Mouse (Mus musculus) neural tube, embryonic 15.5 days (tissue): ENCODE measurements around the gene Ccdc102a. TPM values are rescaled to one million over a fixed set of nuclear protein-coding genes. Genes with fewer than 3 reads are reported as not detected.
A peak's percentile ranks its signal among the peaks of the same experiment; 100 is the strongest.

ENCODE experiments used
- ATAC-seq: fragments of 200-750 bp; cut with Nextera tagmentation; 2 replicates; pipeline ENCODE4 v1.8.0; 2017; ENCODE audit warnings: mild to moderate bottlenecking, moderate TSS enrichment, moderate library complexity; ENCODE audit not compliant: low FRiP score
- H3K27ac ChIP-seq: fragments of 300-500 bp; sonication (generic); replicated peaks from 2 replicates; pipeline ENCODE4 v1.5.1; 2015; ENCODE audit warnings: mild to moderate bottlenecking, inconsistent platforms
- H3K27me3 ChIP-seq: fragments of 300-500 bp; sonication (generic); replicated peaks from 2 replicates; pipeline ENCODE4 v1.6.1; 2015; ENCODE audit warnings: inconsistent platforms
- H3K36me3 ChIP-seq: fragments of 300-500 bp; sonication (generic); 2 replicates; pipeline ENCODE4 v1.6.1; 2015; ENCODE audit warnings: inconsistent platforms
- H3K4me1 ChIP-seq: fragments of 300-500 bp; sonication (generic); 2 replicates; pipeline ENCODE4 v1.6.1; 2015; ENCODE audit warnings: inconsistent platforms
- H3K4me2 ChIP-seq: fragments of 300-500 bp; sonication (generic); 2 replicates; pipeline ENCODE4 v1.6.1; 2015; ENCODE audit warnings: inconsistent platforms, mild to moderate bottlenecking, moderate library complexity
- H3K4me3 ChIP-seq: fragments of 300-500 bp; sonication (generic); replicated peaks from 2 replicates; pipeline ENCODE4 v1.5.1; 2015; ENCODE audit warnings: mild to moderate bottlenecking, inconsistent platforms
- H3K9ac ChIP-seq: fragments of 300-500 bp; sonication (generic); replicated peaks from 2 replicates; pipeline ENCODE4 v1.6.1; 2015; ENCODE audit warnings: mild to moderate bottlenecking, inconsistent platforms
- H3K9me3 ChIP-seq: fragments of 300-500 bp; sonication (generic); replicated peaks from 2 replicates; pipeline ENCODE4 v1.6.1; 2016; ENCODE audit warnings: inconsistent platforms
- WGBS: fragments of 180-500 bp; shearing (Covaris S2); methylation state at CpG from one replicate; pipeline ENCODE4 v1.1.7; 2015; ENCODE audit warnings: mixed read lengths; 5-methylcytosine and 5-hydroxymethylcytosine counted together
- polyA plus RNA-seq: library from polyadenylated mRNA; unstranded; fragments of >200 nt; fragmentation: Nextera tagmentation; extraction: Ambion mirVana; gene quantifications from 2 replicates; pipeline ENCODE4 v1.2.1, GENCODE M21; 2015

Ccdc102a gene
- polyA plus RNA-seq = 6.2 and 13.2 TPM in 2 replicates

DNA sequence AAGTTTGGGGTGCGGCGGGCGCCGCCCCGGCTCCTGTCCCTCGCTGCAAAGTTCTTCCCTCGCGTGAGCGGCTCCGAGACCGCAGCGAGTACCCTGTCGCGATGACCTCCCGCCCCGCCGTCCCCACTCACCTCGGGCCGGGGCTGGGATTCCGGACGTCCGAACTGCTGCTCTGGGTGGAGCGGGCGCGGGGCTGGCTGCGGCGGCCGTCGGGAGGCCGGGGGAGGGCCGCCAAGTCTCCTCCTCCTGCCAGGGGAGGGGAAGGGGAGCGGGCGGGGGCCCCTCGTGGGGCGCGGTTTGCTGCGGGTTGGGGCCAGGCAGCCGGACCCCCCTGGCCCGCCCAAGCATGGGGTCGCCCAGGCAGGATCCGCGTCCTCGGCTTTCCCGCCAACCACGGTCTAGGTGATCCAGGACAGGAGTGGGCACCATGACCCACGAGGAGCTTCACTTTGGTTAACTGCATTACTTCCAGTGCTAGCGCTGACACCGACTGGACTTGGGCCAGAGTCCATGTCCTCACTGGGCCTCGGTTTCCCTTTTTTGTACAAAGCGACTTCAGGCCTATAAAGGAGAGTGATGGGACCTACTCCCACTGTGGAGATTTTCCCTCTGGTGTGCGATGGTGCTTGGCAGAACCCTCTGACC, at the start of gene Ccdc102a:
TSS of gene Ccdc102a (minus strand) at position 248 of the 645 bp plus-strand sequence.
- Histone ChIP-seq H3K36me3 (no peaks in the 10 kb centered on the region), H3K4me2 (peak within 1 kb of the TSS; percentile 79), H3K27ac (peak within 1 kb of the TSS; percentile 59), H3K4me1 (peaks cover 48% of the 10 kb centered on the region), H3K9ac (peak within 1 kb of the TSS; percentile 48), H3K27me3 (peaks cover 28% of the 10 kb centered on the region), H3K9me3 (no peaks in the 10 kb centered on the region), H3K4me3 (peak within 1 kb of the TSS; percentile 52)
- peak; percentile 33; the same call in 1 of the 2 replicates for ATAC-seq
- 4% methylated on average over 31 of the region's 51 CpGs for whole genome bisulfite sequencing

DNA sequence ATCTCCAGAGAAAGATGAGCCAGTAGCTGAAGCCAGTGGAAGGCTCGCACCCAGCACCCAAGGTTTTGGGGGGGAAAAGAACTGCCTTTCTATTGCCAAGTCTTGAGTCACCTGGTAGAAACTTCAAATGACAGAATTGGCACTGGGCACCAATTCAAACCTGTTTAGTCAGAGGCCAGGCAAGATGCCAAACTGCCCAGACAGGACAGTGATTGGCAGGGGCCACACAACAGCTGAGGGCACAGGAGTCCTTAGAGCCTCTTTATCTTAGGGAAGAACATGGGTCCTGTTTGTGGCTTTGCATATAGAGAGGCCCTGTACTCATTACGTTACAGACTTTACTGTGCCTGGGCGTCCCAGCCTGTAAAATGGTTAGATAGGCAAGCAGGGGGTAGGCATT, 49.7 kb upstream of the Ccdc102a start:
- 64% methylated on average over 3 of the region's 3 CpGs for WGBS
- no peak overlapping the region for H3K4me2 ChIP-seq
- no peak overlapping the region for H3K4me3 ChIP-seq
- no peak for ATAC-seq
- H3K9me3 ChIP-seq = no peaks in the 10 kb centered on the region
- H3K27ac ChIP-seq = no peak overlapping the region
- no peak overlapping the region for H3K9ac ChIP-seq
- H3K36me3 ChIP-seq = no peaks in the 10 kb centered on the region
- H3K27me3 ChIP-seq = no peaks in the 10 kb centered on the region
- H3K4me1 ChIP-seq = no peaks in the 10 kb centered on the region

DNA sequence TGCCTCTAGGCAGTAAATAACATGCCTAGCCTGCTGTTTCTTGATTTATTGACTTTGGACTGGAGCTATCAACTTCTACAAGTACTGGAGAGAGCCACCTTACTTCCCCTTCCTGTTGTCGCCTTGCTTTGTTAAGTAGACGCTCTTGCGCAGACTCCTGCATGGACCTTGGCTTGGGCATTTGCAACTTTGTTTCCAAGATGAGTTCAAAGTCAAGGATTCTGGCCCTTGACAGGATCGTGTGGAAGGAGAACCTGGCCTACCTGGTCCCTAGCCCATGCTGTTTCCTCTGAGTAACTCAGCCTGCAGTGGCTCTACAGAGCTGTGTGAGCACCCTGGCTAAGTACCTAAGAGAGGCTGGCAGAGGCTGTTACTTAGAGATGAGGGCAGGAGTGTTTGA, 49.2 kb upstream of the Ccdc102a start:
- Histone ChIP-seq H3K9ac (no peak overlapping the region), H3K9me3 (no peaks in the 10 kb centered on the region), H3K4me2 (no peak overlapping the region), H3K36me3 (no peaks in the 10 kb centered on the region), H3K4me3 (no peak overlapping the region), H3K27me3 (no peaks in the 10 kb centered on the region), H3K27ac (no peak overlapping the region), H3K4me1 (no peaks in the 10 kb centered on the region)
- no peak for ATAC-seq
- WGBS = 76% methylated on average over 4 of the region's 4 CpGs

DNA sequence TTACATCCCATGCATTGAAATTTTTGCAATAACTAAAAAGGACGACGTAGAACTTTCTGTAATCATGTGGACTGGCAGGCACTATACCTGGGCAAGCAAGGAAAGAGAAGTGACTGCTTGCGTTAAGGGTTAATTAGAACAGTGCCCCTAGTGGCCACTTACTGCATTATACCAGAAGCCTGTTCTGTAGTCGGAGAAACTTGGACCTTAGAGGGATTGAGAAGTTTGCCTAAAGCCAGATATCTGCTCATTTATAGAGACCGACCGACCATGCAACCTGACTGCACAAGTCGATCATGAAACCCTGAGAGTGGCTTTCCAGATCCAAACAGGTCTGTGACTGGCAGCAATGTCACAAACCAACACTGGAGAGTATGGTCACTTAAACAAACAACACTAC, 48.7 kb upstream of the Ccdc102a start:
- Histone ChIP-seq H3K27ac (no peak overlapping the region), H3K9me3 (no peaks in the 10 kb centered on the region), H3K9ac (no peak overlapping the region), H3K4me1 (no peaks in the 10 kb centered on the region), H3K4me3 (no peak overlapping the region), H3K27me3 (no peaks in the 10 kb centered on the region), H3K36me3 (no peaks in the 10 kb centered on the region), H3K4me2 (no peak overlapping the region)
- WGBS = 23% methylated on average over 7 of the region's 7 CpGs
- ATAC-seq = no peak

DNA sequence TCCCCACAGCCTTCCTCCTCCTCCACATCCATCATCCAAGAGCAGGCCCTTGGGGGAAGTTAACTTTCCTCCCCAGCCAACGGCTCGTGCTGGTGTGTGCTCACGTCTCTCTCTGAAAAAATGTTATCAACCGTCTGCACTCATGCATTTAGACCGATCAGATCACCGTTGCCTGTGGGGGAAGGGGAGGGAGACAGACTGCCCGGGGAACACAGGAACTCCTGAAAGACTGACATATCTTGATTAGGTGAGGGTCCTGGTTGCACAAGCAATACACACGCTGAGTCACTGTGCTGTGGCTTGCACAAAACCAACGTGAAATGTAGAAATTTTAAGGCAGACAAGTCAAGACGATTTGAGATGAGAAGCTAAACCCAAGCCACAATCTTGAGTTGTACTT, 46.9 kb upstream of the Ccdc102a start:
- H3K4me3 ChIP-seq = no peak overlapping the region
- no peaks in the 10 kb centered on the region for H3K36me3 ChIP-seq
- no peak for ATAC-seq
- H3K27me3 ChIP-seq = no peaks in the 10 kb centered on the region
- 53% methylated on average over 10 of the region's 10 CpGs for whole genome bisulfite sequencing
- H3K4me2 ChIP-seq = no peak overlapping the region
- H3K27ac ChIP-seq = no peak overlapping the region
- no peaks in the 10 kb centered on the region for H3K9me3 ChIP-seq
- no peaks in the 10 kb centered on the region for H3K4me1 ChIP-seq
- H3K9ac ChIP-seq = no peak overlapping the region

DNA sequence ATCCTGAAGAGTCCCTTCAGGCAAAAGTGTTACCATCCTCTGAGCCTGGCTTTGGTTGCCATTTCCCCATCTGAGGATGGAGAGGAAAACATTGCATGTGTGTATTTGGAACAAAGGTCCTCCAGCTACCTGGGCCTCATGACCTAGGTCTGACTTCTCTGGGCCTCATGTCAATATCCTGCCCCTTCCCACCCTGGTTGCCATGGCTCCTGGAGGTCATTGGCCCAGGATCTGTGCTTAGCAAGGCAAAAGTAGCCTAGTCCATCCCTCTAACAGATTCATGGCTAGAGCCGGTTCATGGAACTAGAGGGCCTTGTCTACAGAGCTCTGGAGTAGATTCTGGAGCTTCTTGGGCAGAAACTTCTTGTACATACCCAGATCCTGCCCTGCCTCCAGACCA, 44.3 kb upstream of the Ccdc102a start:
- no peak overlapping the region for H3K4me2 ChIP-seq
- H3K9me3 ChIP-seq = no peaks in the 10 kb centered on the region
- H3K27me3 ChIP-seq = no peaks in the 10 kb centered on the region
- no peaks in the 10 kb centered on the region for H3K4me1 ChIP-seq
- H3K27ac ChIP-seq = no peak overlapping the region
- whole genome bisulfite sequencing = 79% methylated on average over 1 of the region's 1 CpGs
- H3K4me3 ChIP-seq = no peak overlapping the region
- no peak overlapping the region for H3K9ac ChIP-seq
- H3K36me3 ChIP-seq = no peaks in the 10 kb centered on the region
- no peak for ATAC-seq

DNA sequence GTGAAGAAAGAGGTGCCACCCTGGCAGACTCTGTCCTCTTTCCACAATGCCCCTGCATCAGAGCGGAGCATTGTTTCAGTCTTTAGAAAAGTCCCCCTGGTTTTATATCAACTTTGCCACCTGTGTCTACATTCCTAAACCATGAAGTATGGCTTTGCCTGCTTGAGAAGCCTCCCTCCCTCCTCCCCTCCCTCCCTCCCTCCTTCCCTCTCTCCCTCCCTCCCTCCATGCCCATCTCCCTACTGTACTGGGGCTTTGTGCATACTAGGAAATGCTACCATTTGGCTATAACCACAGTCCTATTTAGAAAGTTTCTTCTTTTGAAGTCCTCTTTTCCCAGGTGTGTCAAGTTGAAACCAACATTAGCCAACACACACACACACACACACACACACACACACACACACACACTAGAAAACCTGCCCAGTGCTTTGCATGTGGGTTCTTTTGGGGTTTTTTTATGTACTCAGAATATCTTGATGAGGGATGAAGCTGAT, 38.2 kb upstream of the Ccdc102a start:
- H3K4me1 ChIP-seq = peaks cover 10% of the 10 kb centered on the region
- no peaks in the 10 kb centered on the region for H3K36me3 ChIP-seq
- no peak overlapping the region for H3K27ac ChIP-seq
- WGBS = 96% methylated on average over 1 of the region's 1 CpGs
- H3K27me3 ChIP-seq = no peaks in the 10 kb centered on the region
- no peak overlapping the region for H3K9ac ChIP-seq
- ATAC-seq = no peak
- H3K9me3 ChIP-seq = no peaks in the 10 kb centered on the region
- no peak overlapping the region for H3K4me2 ChIP-seq
- no peak overlapping the region for H3K4me3 ChIP-seq

DNA sequence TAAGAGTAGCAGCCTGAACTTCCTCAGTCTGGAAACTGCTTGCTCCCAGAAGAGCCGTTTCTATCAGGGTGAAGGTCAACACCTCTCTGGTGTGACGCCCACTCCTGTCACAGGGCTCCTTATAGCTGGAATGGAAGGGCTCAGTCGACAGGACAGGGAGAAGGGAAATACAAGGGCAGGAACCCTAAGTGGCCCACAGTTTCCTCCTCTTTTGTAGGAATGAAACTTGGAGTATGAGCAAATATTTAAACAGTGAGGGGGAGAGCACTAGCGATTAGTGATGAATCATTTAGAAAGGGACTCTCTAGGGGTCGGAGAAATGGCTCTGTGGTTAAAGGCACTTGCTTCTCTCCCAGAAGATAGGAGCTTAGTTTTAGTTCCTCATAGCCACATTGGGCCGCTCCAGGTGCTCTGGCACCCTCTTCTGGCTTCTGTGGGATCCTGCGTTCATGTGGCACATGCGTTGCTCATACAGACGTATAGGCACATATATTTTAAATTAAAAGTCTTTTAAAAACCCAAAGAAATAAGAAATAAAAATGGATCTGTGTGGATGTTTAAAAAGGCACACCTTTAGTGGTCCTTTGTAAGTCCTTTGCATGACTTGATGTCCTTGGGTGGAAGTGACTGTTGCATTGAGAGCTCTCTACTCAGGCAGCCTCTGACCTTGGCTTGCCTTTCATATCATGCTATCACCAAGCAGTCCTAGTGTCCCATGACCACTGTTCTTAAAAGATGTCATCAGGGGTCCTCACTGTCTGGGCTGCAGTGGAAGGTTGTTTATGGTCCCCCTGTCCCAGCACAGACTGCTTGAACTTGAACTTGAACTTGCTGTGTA, 37.2 kb upstream of the Ccdc102a start:
- Histone ChIP-seq H3K4me2 (no peak overlapping the region), H3K9ac (no peak overlapping the region), H3K4me1 (peaks cover 10% of the 10 kb centered on the region), H3K36me3 (no peaks in the 10 kb centered on the region), H3K4me3 (no peak overlapping the region), H3K27me3 (no peaks in the 10 kb centered on the region), H3K9me3 (no peaks in the 10 kb centered on the region), H3K27ac (no peak overlapping the region)
- no peak for ATAC-seq
- WGBS = 40% methylated on average over 9 of the region's 9 CpGs

DNA sequence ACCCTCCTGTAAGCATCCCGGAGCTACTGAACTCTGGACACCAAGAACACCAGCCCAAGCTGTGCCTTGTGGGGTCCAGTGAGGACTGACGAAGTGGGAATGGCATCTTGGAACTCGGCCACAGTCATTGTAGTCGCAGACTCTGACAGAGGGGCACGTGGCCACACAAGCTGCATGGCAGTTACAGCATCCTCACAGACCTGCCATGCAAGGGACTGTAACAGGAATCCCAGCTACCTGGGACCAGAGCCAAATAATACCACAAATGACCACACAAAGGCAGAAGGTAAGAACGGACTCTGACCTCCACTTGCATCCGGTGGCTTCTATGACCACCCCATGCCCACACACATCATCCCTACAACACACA, 36.5 kb upstream of the Ccdc102a start:
- Histone ChIP-seq H3K9me3 (no peaks in the 10 kb centered on the region), H3K27ac (no peak overlapping the region), H3K4me3 (no peak overlapping the region), H3K4me2 (no peak overlapping the region), H3K4me1 (peaks cover 12% of the 10 kb centered on the region), H3K27me3 (no peaks in the 10 kb centered on the region), H3K9ac (no peak overlapping the region), H3K36me3 (no peaks in the 10 kb centered on the region)
- ATAC-seq = no peak
- WGBS = 55% methylated on average over 7 of the region's 7 CpGs

DNA sequence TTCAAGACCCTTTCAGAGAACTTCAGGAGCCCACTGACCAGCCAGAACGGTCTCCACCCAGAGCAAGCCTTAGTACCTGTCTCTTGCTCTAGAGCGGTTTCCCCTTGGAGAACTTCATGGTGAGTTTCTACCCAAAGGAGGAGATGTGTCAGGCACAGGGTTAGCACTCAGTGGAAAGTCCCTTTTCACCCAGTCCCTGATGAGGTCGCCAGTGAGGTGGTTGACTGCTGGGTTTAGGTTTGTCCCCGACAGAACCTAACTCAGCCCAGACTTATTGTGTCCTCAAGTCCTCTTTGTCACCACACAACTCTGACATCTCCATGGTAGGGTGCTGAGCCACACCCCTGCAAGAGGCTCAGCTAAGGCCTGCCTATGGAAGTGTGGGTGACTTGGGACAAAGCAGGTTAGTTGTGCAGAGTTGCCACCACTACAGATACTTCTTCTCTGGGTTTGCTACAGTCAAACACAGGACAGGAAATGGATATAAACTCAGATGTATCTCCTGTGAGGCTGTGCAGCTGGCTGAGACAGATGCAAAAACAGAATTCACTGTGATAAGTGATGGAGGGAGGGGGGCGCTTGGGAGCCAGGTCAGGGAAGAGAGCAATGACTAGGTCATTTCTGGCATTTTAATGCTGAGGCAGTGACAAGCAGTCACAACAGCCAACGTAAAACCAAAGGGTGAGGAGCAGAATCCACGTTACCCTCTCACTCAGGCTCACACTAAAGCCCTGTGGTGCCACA, 35.9 kb upstream of the Ccdc102a start:
- Histone ChIP-seq H3K4me3 (no peak overlapping the region), H3K4me2 (no peak overlapping the region), H3K27me3 (no peaks in the 10 kb centered on the region), H3K9ac (no peak overlapping the region), H3K4me1 (peaks cover 12% of the 10 kb centered on the region), H3K27ac (no peak overlapping the region), H3K9me3 (no peaks in the 10 kb centered on the region), H3K36me3 (no peaks in the 10 kb centered on the region)
- ATAC-seq = no peak
- 72% methylated on average over 7 of the region's 7 CpGs for WGBS

DNA sequence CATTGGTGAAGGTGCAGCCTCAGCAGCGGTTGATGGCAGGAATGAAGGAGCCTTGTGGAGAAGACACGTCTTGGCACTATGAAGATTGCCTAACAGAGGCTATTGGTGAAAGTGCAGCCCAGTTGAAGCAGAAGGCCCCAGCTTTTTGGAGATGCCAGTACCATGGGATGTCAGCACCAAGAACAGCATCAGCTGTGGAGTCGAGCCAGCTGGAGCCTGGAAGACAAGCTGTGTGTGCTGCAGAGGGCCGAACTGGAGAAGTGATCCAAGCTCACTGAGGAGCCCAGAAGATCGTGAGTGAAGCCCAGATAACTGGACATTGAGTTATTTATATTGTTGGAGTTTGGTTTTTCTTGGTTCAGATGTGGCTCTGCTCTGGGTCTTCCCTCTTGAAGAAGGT, 34.2 kb upstream of the Ccdc102a start:
- peaks cover 12% of the 10 kb centered on the region for H3K4me1 ChIP-seq
- H3K27ac ChIP-seq = no peak overlapping the region
- no peaks in the 10 kb centered on the region for H3K27me3 ChIP-seq
- no peak overlapping the region for H3K9ac ChIP-seq
- H3K36me3 ChIP-seq = no peaks in the 10 kb centered on the region
- H3K4me2 ChIP-seq = no peak overlapping the region
- H3K9me3 ChIP-seq = no peaks in the 10 kb centered on the region
- 86% methylated on average over 5 of the region's 5 CpGs for WGBS
- no peak overlapping the region for H3K4me3 ChIP-seq
- no peak for ATAC-seq
